Mouse (Mus musculus) neural tube, embryonic 14.5 days (tissue): ENCODE measurements around the gene Cyp39a1. TPM values are rescaled to one million over a fixed set of nuclear protein-coding genes. Genes with fewer than 3 reads are reported as not detected.

ENCODE experiments used
- ATAC-seq: fragments of 200-750 bp; cut with Nextera tagmentation; 2 replicates; pipeline ENCODE4 v1.8.0; 2017; ENCODE audit warnings: low read depth, mild to moderate bottlenecking, moderate TSS enrichment, moderate library complexity
- H3K27ac ChIP-seq: fragments of 300-500 bp; sonication (generic); 2 replicates; pipeline ENCODE4 v1.5.1; 2014; ENCODE audit warnings: low read depth, mild to moderate bottlenecking, control low read depth, low read length, moderate library complexity, mixed read lengths
- H3K27me3 ChIP-seq: fragments of 300-500 bp; sonication (generic); 2 replicates; pipeline ENCODE4 v1.6.1; 2014; ENCODE audit warnings: low read length; ENCODE audit not compliant: control insufficient read depth, insufficient read depth
- H3K36me3 ChIP-seq: fragments of 300-500 bp; sonication (generic); 2 replicates; pipeline ENCODE4 v1.6.1; 2014; ENCODE audit warnings: low read length, mixed read lengths; ENCODE audit not compliant: control insufficient read depth, insufficient read depth
- H3K4me1 ChIP-seq: fragments of 300-500 bp; sonication (generic); 2 replicates; pipeline ENCODE4 v1.6.1; 2014; ENCODE audit warnings: low read length; ENCODE audit not compliant: control insufficient read depth, insufficient read depth
- H3K4me2 ChIP-seq: fragments of 300-500 bp; sonication (generic); 2 replicates; pipeline ENCODE4 v1.6.1; 2014; ENCODE audit warnings: mild to moderate bottlenecking, low read depth, low read length, control low read depth
- H3K4me3 ChIP-seq: fragments of 300-500 bp; sonication (generic); 2 replicates; pipeline ENCODE4 v1.5.1; 2014; ENCODE audit warnings: low read depth, low read length, control low read depth, mixed read lengths
- H3K9ac ChIP-seq: fragments of 300-500 bp; sonication (generic); replicated peaks from 2 replicates; pipeline ENCODE4 v1.6.1; 2014; ENCODE audit warnings: low read depth, mild to moderate bottlenecking, control low read depth, low read length, mixed read lengths
- H3K9me3 ChIP-seq: fragments of 300-500 bp; sonication (generic); 2 replicates; pipeline ENCODE4 v1.6.1; 2016; ENCODE audit warnings: low read length; ENCODE audit not compliant: control insufficient read depth
- whole genome bisulfite sequencing: fragments of 180-500 bp; shearing (Covaris S2); extraction: QIAGEN DNeasy Blood & Tissue Kit; methylation state at CpG from one replicate; pipeline ENCODE4 v1.1.7; 2014; 5-methylcytosine and 5-hydroxymethylcytosine counted together
- polyA plus RNA-seq: library from polyadenylated mRNA; unstranded; fragments of >200 nt; fragmentation: Nextera tagmentation; extraction: Ambion mirVana; gene quantifications from 2 replicates; pipeline ENCODE4 v1.2.1, GENCODE M21; 2014

Cyp39a1 gene
- polyA plus RNA-seq, 1 experiment from 2014 or later = 4.3 TPM

DNA sequence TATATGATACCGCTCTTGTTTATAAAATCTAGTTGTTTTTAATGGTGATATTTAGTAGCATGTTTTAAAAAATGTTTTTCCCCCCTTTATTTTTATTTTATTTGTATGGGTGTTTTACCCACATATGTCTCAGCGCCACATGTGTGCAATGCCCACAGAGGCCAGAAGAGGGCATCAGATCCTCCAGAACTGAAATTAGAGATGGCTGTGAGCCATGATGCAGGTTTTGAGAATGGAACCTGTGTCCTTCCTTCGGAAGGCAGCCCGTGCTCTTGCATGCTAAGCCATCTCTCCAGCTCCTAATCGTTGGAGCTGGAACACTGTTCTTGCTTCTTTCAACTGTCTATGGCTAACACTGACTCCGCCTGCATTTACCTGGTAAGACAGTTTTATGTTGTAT, 33.8 kb downstream of the Cyp39a1 start:
- Histone ChIP-seq H3K9ac (no peak overlapping the region), H3K27ac (no peak overlapping the region), H3K9me3 (no peaks in the 10 kb centered on the region), H3K4me2 (no peak overlapping the region), H3K4me3 (no peak overlapping the region), H3K27me3 (no peaks in the 10 kb centered on the region), H3K36me3 (no peaks in the 10 kb centered on the region), H3K4me1 (no peaks in the 10 kb centered on the region)
- 76% methylated on average over 6 of the region's 6 CpGs for WGBS
- ATAC-seq = no peak

DNA sequence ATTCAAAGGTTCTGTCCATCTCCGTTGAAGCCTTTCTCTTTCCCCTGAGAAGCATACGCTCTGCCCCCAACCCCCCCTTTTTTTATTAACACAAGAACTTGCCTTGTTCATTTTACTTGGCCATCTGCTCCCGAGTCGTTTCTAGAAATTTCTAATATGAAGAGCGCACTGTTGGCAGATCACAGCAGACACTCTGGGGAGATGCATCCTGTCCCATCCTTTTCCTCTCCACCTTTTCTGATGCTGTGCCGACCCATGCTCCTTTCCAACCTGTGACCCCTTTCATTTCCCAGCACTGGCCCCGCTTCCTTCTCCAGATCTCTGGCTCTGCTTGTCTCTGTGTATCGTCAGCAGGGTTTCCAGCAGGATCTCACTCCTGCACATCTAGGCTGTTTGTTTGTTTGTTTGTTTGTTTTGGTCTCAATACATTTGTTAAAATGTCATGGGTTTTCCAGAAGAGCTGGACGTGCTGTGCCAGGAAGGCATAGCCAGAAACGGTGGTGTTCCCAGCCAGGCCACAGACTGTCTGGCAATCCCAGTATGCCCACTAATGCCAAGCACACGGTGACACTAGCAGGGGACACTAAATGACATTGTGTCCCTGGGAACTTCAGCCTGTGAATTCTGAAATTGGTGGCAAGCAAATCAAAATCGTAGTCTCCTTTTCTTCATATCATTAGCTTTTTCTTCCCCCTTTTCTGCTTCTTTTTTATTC, 37.1 kb downstream of the Cyp39a1 start:
- WGBS = 88% methylated on average over 12 of the region's 12 CpGs
- H3K4me1 ChIP-seq = no peaks in the 10 kb centered on the region
- H3K4me2 ChIP-seq = no peak overlapping the region
- no peak for ATAC-seq
- no peak overlapping the region for H3K4me3 ChIP-seq
- H3K27me3 ChIP-seq = no peaks in the 10 kb centered on the region
- H3K36me3 ChIP-seq = no peaks in the 10 kb centered on the region
- no peak overlapping the region for H3K9ac ChIP-seq
- no peak overlapping the region for H3K27ac ChIP-seq
- no peaks in the 10 kb centered on the region for H3K9me3 ChIP-seq

DNA sequence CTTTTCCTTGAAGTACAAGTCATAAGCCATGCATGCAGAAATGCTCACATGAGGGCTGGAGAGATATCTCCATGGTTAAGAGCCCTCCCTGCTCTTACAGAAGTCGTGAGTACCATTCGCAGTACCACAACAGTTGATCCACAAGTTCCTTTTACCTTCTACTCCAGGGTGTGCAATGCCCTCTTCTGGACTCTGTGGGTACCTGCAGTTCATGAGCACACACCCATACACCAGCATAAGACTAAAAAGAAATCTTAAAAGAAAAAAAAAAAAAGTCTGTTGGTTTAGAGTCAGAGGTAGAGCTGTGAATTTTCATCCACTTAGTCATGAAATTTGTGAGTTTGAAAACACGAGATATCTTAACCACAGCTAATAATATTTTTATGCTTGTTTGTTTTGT, 39.5 kb downstream of the Cyp39a1 start:
- H3K27ac ChIP-seq = no peak overlapping the region
- H3K4me2 ChIP-seq = no peak overlapping the region
- WGBS = 96% methylated on average over 3 of the region's 3 CpGs
- no peak for ATAC-seq
- no peaks in the 10 kb centered on the region for H3K9me3 ChIP-seq
- H3K4me3 ChIP-seq = no peak overlapping the region
- no peaks in the 10 kb centered on the region for H3K27me3 ChIP-seq
- H3K4me1 ChIP-seq = no peaks in the 10 kb centered on the region
- H3K9ac ChIP-seq = no peak overlapping the region
- no peaks in the 10 kb centered on the region for H3K36me3 ChIP-seq

GRCm38 (mm10) chr17:43707254-43707653, 40.0 kb downstream of the Cyp39a1 start:
- Histone ChIP-seq H3K9ac (no peak overlapping the region), H3K36me3 (no peaks in the 10 kb centered on the region), H3K27me3 (no peaks in the 10 kb centered on the region), H3K4me3 (no peak overlapping the region), H3K4me2 (no peak overlapping the region), H3K9me3 (no peaks in the 10 kb centered on the region), H3K27ac (no peak overlapping the region), H3K4me1 (no peaks in the 10 kb centered on the region)
- WGBS = 92% methylated on average over 3 of the region's 3 CpGs
- no peak for ATAC-seq

DNA sequence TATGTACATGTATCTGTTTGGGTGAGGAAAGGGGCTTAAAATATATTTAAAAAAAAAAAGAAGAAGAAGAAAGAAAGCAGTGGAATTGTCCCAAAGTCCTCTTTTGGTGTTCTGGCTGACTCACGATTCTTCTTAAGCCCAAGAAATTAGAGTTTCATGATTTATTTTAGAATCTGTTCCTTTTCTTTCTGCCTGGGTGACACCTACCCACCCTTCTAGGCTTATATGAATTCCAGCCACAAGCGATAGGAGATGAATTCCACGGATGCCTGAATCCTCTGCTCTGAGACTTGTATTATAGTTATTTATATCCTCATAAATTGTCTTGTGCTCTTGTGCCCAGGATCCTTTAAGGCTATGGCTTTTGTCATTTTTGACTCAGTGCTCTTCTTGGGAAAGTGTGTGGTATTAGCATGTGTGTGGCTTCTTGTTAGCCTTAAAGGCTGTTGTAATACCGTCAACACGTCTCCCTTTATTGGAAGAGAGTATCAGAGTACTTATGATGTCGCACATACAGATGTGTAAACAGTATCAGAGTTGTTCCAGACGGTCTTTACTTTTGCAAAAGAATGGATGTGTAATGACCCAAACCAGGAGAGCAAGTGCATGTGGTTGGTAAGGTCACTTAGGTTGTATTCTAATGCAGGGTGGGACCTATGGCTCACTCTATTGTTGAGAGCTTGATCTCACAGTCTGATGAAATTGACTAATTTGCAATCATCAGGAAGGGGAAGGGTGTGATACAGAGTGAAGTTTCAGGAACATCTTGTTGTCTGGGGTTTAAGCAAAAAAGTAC, 44.5 kb downstream of the Cyp39a1 start:
- Histone ChIP-seq H3K4me3 (no peak overlapping the region), H3K4me2 (no peak overlapping the region), H3K27ac (no peak overlapping the region), H3K9ac (no peak overlapping the region), H3K36me3 (no peaks in the 10 kb centered on the region), H3K27me3 (no peaks in the 10 kb centered on the region), H3K4me1 (no peaks in the 10 kb centered on the region), H3K9me3 (no peaks in the 10 kb centered on the region)
- no peak for ATAC-seq
- 82% methylated on average over 7 of the region's 7 CpGs for WGBS

DNA sequence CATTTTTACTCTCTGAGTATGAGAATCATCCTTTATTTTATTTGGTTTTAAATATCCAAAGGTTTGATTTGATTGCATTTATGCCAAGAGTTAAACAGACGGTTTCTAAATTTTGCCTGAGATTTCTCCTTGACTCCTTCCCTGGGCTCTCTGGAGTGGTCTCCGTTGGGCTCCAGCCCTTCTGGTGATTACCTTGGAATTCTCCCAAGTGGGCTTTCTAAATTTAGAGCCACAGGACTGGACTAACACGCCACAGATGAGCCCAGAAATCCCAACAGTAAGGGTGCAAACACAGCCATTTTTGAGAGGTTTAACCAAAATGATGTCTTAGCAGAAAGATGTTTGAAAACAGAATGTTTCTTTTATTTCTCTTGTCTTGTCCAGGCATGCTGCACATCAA, 47.0 kb downstream of the Cyp39a1 start:
- H3K27me3 ChIP-seq = no peaks in the 10 kb centered on the region
- H3K27ac ChIP-seq = no peak overlapping the region
- H3K9ac ChIP-seq = no peak overlapping the region
- no peaks in the 10 kb centered on the region for H3K9me3 ChIP-seq
- H3K4me2 ChIP-seq = no peak overlapping the region
- no peaks in the 10 kb centered on the region for H3K36me3 ChIP-seq
- H3K4me3 ChIP-seq = no peak overlapping the region
- ATAC-seq = no peak
- 70% methylated on average over 3 of the region's 3 CpGs for WGBS
- H3K4me1 ChIP-seq = no peaks in the 10 kb centered on the region

- no peaks in the 10 kb centered on the region for H3K4me1 ChIP-seq
- no peak for ATAC-seq
- no peak overlapping the region for H3K4me3 ChIP-seq
- no peaks in the 10 kb centered on the region for H3K27me3 ChIP-seq
- WGBS = 58% methylated on average over 7 of the region's 7 CpGs
- H3K36me3 ChIP-seq = no peaks in the 10 kb centered on the region
- no peak overlapping the region for H3K9ac ChIP-seq
- H3K9me3 ChIP-seq = no peaks in the 10 kb centered on the region
- H3K4me2 ChIP-seq = no peak overlapping the region
- no peak overlapping the region for H3K27ac ChIP-seq
These were observed 49.4 kb downstream of the Cyp39a1 start for GRCm38 (mm10) chr17:43716601-43717000.

DNA sequence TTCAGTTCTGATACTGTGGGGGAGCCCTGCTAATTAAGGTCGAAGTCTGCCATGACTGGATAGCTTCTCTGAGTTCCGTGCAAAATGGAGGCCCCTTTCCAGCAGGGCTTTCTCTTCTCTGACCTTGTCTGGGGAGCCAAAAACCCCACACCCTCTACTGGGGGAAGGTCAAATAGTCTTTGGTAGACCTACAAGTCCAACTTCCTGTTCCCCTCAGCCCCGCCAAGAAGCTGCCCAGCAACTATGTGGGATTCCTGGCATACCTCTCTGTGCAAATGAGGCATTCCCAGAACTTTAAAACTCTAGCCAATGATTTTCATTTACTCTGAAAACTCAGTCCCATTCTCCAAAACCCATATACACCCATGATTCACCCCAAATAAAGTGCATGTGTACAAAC, 52.2 kb downstream of the Cyp39a1 start:
- H3K9ac ChIP-seq = no peak overlapping the region
- H3K4me2 ChIP-seq = no peak overlapping the region
- no peak overlapping the region for H3K4me3 ChIP-seq
- no peaks in the 10 kb centered on the region for H3K4me1 ChIP-seq
- H3K27me3 ChIP-seq = no peaks in the 10 kb centered on the region
- no peaks in the 10 kb centered on the region for H3K36me3 ChIP-seq
- no peaks in the 10 kb centered on the region for H3K9me3 ChIP-seq
- no peak for ATAC-seq
- H3K27ac ChIP-seq = no peak overlapping the region
- WGBS = 90% methylated on average over 3 of the region's 3 CpGs

- ATAC-seq = no peak
- Histone ChIP-seq H3K9ac (no peak overlapping the region), H3K4me3 (no peak overlapping the region), H3K4me1 (no peaks in the 10 kb centered on the region), H3K27ac (no peak overlapping the region), H3K36me3 (no peaks in the 10 kb centered on the region), H3K4me2 (no peak overlapping the region), H3K27me3 (no peaks in the 10 kb centered on the region), H3K9me3 (no peaks in the 10 kb centered on the region)
- 96% methylated on average over 2 of the region's 2 CpGs for WGBS
These were observed 57.3 kb downstream of the Cyp39a1 start for GRCm38 (mm10) chr17:43724480-43724879.
